Mouse (Mus musculus) gastrocnemius, postnatal 36 days (tissue): ENCODE measurements around the gene Rapgef6. TPM values are rescaled to one million over a fixed set of nuclear protein-coding genes. Genes with fewer than 3 reads are reported as not detected.

Experiments used
- DNase-seq, 2 experiments: peaks; one replicate each; pipeline ENCODE4 v3.0.0; 2022
- intact Hi-C: fragments of 180-260 bp; cut with DNase I; formaldehyde crosslinking; loops from one replicate; pipeline ENCODE4 v1.15.1; 2025
- microRNA-seq, 2 experiments: library from miRNA; unstranded; fragments of <30 nt; microRNA quantifications; one replicate each; pipeline ENCODE4 v1.2.0; 2021
- total RNA-seq, 2 experiments: library from RNA; stranded (reverse); gene quantifications; 2 replicates each; pipeline ENCODE4 v1.2.3; 2021

Rapgef6 gene
- total RNA-seq, 2 experiments from 2014 or later: 5.3 to 7.2 TPM

GRCm38 (mm10) chr11:54727327-54727901 is 204.8 kb downstream of the Rapgef6 start:
- intact Hi-C loops: loop anchor here (5.0 kb wide), 1 partner anchor 55 kb away; no protein-coding TSS in a partner anchor
- DNase-seq: no peak

- intact Hi-C loops: loop anchor here (5.0 kb wide), 1 partner anchor 54 kb away; no protein-coding TSS in a partner anchor
- no peak for DNase-seq
Measured at GRCm38 (mm10) chr11:54728371-54728770, 205.7 kb downstream of the Rapgef6 start.

GRCm38 (mm10) chr11:54729311-54729710 is 206.7 kb downstream of the Rapgef6 start:
- DNase-seq: no peak
- intact Hi-C loops: loop anchor here (5.0 kb wide), 1 partner anchor 53 kb away; no protein-coding TSS in a partner anchor

- DNase-seq: no peak
- intact Hi-C loops: no loop called here
Measured at GRCm38 (mm10) chr11:54730931-54731330, 208.3 kb downstream of the Rapgef6 start.

GRCm38 (mm10) chr11:54731367-54731766 is 208.7 kb downstream of the Rapgef6 start:
- intact Hi-C loops: no loop called here
- no peak for DNase-seq

- no peak for DNase-seq
- intact Hi-C loops: no loop called here
Measured at GRCm38 (mm10) chr11:54733546-54733945, 210.9 kb downstream of the Rapgef6 start.

GRCm38 (mm10) chr11:54735114-54735513 is 212.5 kb downstream of the Rapgef6 start:
- intact Hi-C loops: no loop called here
- no peak for DNase-seq

- DNase-seq: no peak
- intact Hi-C loops: no loop called here
Measured at GRCm38 (mm10) chr11:54736903-54737302, 214.3 kb downstream of the Rapgef6 start.

- DNase-seq: no peak
- intact Hi-C loops: no loop called here
Measured at GRCm38 (mm10) chr11:54739012-54739750, 216.5 kb downstream of the Rapgef6 start.

GRCm38 (mm10) chr11:54741330-54741729 is 218.7 kb downstream of the Rapgef6 start:
- no peak for DNase-seq
- intact Hi-C loops: no loop called here

- intact Hi-C loops: no loop called here
- no peak for DNase-seq
Measured at GRCm38 (mm10) chr11:54744231-54744630, 221.6 kb downstream of the Rapgef6 start.

Small RNA genes lying within 50 kb of the gene (microRNA-seq; reads per million reads assigned to microRNA genes)
- gene Gm26116: 0 reads per million in 2 experiments

Other genes starting within 250 kb of the Rapgef6 start
- 10 to 100 TPM; 20.7 to 21.7 TPM for gene Acsl6, start 219.0 kb upstream of the Rapgef6 start, total RNA-seq
- not detected for gene Meikin, start 152.2 kb upstream of the Rapgef6 start, total RNA-seq
- gene Fnip1, start 84.6 kb upstream of the Rapgef6 start, total RNA-seq: 10 to 100 TPM; 29.7 to 41.0 TPM